8 mouse cellular contexts compared by ENCODE assay signal in genomic region chr9:96258478-96258877, GRCm38 (mm10).
DNase-seq lines count a peak whose midpoint lies in the region; ATAC-seq and TF ChIP-seq lines count a peak whose summit lies in the region.

No protein-coding gene starts in this region.

- H3K36me3 ChIP-seq in heart, embryonic 16.5 days (ENCODE audit: control insufficient read depth, insufficient read depth), result no peaks in the 10 kb centered on the region
- H3K36me3 ChIP-seq in liver, adult 2 months (ENCODE audit: control insufficient read depth, insufficient read depth, low read length), result no peaks in the 10 kb centered on the region

- H3K79me2 ChIP-seq in liver, adult 2 months (ENCODE audit: control insufficient read depth, insufficient read depth, low read length), result no peaks in the 10 kb centered on the region

- TF ChIP-seq POLR2A in brain, embryonic 14.5 days (IDR thresholded peaks at IDR 0.05; ENCODE audit: borderline replicate concordance, extremely low read depth, insufficient read depth, insufficient read length, poor library complexity, severe bottlenecking), result no peak
- TF ChIP-seq POLR2A in liver, adult 2 months (IDR thresholded peaks at IDR 0.05; ENCODE audit: extremely low read depth, insufficient read depth, low read length), result no peak

- no peaks in the 10 kb centered on the region for H3K27me3 ChIP-seq in heart, embryonic 16.5 days (ENCODE audit: control insufficient read depth, insufficient read depth, low read length)
- no peaks in the 10 kb centered on the region for H3K27me3 ChIP-seq in liver, adult 2 months (ENCODE audit: control insufficient read depth, insufficient read depth, low read length)

- no peak for ATAC-seq in CD4-positive, CD25-positive, alpha-beta regulatory T cell, adult 4 months
- ATAC-seq in heart, embryonic 16.5 days (replicated peaks; ENCODE audit: extremely low read depth, insufficient read depth, low FRiP score), result peak; percentile 50; the same call in 1 of the 2 replicates

- H3K4me2 ChIP-seq in heart, embryonic 16.5 days (ENCODE audit: low read depth, low read length), result peak overlapping the region; percentile 72

- DNase-seq in CD4-positive, CD25-positive, alpha-beta regulatory T cell, adult 2 months (ENCODE audit: low read depth, low spot score), result peak; percentile 5
- peak; percentile 73 for DNase-seq in brain, embryonic 14.5 days (ENCODE audit: low read depth)
- peak; percentile 26 for DNase-seq in liver, adult 2 months (ENCODE audit: extremely low read depth, low read depth, low spot score)
- DNase-seq in retina, postnatal 1 day, result peak; percentile 90
- DNase-seq in left cerebral cortex, postnatal 10 days (ENCODE audit: extremely low spot score in 1 of 2, low spot score in 2 of 2), result no peak
- DNase-seq in gastrocnemius, postnatal 14 days, result no peak

- H3K9ac ChIP-seq in heart, embryonic 16.5 days (ENCODE audit: low read length), result peak overlapping the region; percentile 30; the same call in 1 of the 2 replicates
- H3K9ac ChIP-seq in liver, adult 2 months (ENCODE audit: low read depth, low read length), result no peak overlapping the region

- H3K9me3 ChIP-seq in heart, embryonic 16.5 days (replicated peaks; ENCODE audit: control insufficient read depth, low read length), result no peaks in the 10 kb centered on the region

- H3K4me1 ChIP-seq in heart, embryonic 16.5 days (ENCODE audit: control insufficient read depth, insufficient read depth, low read length), result peaks cover 8% of the 10 kb centered on the region; the same call in 1 of the 2 replicates
- peaks cover 8% of the 10 kb centered on the region; the same call in 1 of the 2 replicates for H3K4me1 ChIP-seq in liver, adult 2 months (ENCODE audit: control insufficient read depth, insufficient read depth, low read length)

- peak overlapping the region; percentile 61 for H3K4me3 ChIP-seq in heart, embryonic 16.5 days (ENCODE audit: low read length)
- no peak overlapping the region for H3K4me3 ChIP-seq in liver, adult 2 months (ENCODE audit: insufficient read depth, low read depth, low read length)

- 0 out of 2 replicates have a peak overlapping the region, but pooled peaks have one; percentile 29 for H3K27ac ChIP-seq in heart, embryonic 16.5 days (ENCODE audit: low read length)
- H3K27ac ChIP-seq in liver, adult 2 months (replicated peaks; ENCODE audit: insufficient read depth, low read depth, low read length), result no peak overlapping the region

- intact Hi-C loops in left cerebral cortex, postnatal 10 days (cut with DNase I), result no loop called here
- intact Hi-C loops in gastrocnemius, postnatal 14 days (cut with DNase I; ENCODE audit: low total_unique reads), result no loop called here

- no peak for TF ChIP-seq CTCF in brain, embryonic 14.5 days (IDR thresholded peaks at IDR 0.05; ENCODE audit: borderline replicate concordance, extremely low read depth, insufficient read depth, insufficient read length)
- TF ChIP-seq CTCF in liver, adult 2 months (IDR thresholded peaks at IDR 0.05; ENCODE audit: low read depth, low read length), result no peak

- 18% methylated on average over 6 of the region's 6 CpGs for WGBS in heart, embryonic 16.5 days
- 47% methylated on average over 6 of the region's 6 CpGs for WGBS in liver, adult 2 months

Comparison
In these comparisons a context has a peak if more than half of its experiments do, and no peak if none do; other contexts are left out.
1. DNase-seq: peak in CD4-positive, CD25-positive, alpha-beta regulatory T cell, adult 2 months (single experiment), brain, embryonic 14.5 days (single experiment), liver, adult 2 months (single experiment) and retina, postnatal 1 day (single experiment); none in left cerebral cortex, postnatal 10 days (0 of 2) and gastrocnemius, postnatal 14 days (single experiment).